Mouse (Mus musculus) cerebellum, adult 18-20 months (tissue): ENCODE results near the gene Ppp1r13l.
A peak's percentile ranks its signal among the peaks of the same experiment; 100 is the strongest.

ENCODE experiments used
- DNase-seq, 2 experiments: peaks; one replicate each; pipeline ENCODE4 v3.0.0; 2021

Gene Ppp1r13l

DNA sequence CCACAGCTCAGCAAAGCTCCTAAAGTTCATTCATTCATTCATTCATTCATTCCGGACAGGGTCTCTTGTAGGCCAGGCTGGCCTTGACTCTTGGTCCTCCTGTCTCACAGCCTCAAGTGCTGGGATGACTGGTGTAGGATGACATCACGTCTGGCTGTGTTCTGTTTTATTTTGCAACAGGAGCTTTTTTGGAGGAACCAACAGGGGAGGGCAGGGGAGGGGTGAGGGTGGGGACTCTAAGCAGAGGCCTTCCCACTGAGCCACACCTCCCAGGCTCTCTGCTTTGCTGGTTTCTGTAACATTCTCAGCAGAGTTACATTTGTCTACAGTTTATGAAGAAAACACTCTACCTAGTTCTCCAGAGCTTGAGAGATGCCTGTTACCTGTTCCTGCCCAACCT is 21.5 kb upstream of the Ppp1r13l start:
- DNase-seq = no peak

DNA sequence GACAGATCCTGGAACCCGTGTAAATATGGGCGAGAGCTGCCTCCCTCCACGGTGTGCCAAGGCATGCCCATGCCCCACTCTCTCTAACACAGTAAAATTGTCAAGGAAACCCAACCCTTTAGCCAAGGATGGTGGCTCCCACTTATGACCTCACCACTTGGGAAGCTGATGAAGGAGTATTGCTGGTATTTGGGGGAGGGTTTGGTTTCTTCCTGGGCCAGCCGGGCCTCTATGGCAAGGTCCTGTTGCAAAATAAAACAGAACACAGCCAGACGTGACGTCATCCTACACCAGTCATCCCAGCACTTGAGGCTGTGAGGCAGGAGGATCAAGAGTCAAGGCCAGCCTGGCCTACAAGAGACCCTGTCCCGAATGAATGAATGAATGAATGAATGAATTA is 21.0 kb upstream of the Ppp1r13l start:
- no peak for DNase-seq

DNA sequence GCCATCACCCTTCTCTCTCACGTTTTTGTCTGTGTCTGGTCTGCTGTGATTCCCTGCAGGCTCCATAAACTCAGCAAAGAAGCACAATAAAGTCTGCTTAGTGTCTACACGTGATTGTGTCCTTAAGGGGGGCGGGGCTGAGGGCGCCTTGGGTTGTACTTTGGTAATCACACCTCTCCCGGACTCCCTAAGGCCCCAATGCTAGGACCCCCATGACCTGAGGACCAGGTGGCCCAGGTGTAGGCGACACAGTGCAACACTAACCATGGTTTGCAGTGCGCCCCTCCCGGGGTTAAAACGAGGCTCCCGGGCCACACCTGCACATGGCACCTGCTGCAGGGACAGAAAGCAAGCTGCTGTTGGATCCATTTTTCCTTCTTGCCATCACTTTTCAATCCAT is 18.3 kb upstream of the Ppp1r13l start:
- DNase-seq = no peak

DNA sequence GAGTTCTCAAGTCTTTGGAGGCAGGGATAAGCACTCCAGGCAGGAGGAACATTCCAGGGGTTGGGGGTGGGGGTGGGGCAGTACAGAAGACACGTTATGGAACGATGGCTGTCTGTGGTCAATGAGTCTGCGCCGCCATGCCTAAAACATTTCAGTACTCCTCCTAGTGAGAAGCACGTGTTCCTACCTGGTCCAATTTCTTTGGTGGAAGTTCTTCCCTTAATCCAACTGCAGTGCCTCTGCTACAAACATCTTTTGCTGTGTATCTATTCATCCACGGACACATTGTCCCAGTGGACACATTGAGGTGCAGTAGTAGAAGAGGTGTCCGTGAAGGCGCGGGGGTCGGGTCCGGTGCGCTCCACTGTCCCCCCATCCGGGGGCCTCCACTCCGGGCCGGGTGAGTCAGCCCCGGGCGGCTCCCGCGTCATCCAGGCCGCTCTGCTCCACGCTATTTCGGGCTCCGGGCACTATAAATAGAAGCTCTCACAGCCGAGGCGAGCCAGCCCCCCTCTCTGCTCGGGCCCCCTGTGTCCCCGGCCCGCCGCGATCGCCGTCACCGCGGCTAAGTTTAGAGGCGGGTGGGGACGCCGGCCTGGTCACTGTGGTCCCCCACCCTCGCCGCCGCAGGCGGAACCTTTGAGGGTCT is 17.7 kb upstream of the Ppp1r13l start:
- DNase-seq = peak; percentile 67

DNA sequence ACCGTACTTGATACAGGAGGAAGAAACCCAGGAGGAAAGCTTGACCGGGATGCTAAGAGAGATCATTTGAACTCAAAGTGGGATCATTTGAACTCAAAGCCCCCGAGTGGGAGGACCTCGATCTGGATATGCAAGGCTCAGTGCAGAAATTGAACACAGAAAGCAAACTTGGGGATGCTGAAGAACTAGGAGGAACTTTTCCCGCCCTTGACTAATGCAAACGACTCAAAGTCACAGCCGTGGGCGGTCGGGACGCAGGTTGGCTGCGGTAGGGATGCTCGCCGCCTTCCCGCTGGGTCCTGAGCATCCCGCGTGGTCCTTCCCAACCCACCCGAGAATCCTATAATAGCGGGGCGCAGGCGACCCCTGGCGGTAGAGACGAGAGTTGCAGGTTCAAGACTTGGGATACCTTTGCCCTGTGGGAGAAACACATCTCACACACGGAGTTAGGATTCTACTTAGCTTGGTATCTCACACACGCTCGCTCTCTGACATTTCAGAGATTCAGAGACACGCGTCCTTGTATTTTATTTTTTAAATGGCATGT is 17.0 kb upstream of the Ppp1r13l start:
- DNase-seq = peak; percentile 90 to 96

DNA sequence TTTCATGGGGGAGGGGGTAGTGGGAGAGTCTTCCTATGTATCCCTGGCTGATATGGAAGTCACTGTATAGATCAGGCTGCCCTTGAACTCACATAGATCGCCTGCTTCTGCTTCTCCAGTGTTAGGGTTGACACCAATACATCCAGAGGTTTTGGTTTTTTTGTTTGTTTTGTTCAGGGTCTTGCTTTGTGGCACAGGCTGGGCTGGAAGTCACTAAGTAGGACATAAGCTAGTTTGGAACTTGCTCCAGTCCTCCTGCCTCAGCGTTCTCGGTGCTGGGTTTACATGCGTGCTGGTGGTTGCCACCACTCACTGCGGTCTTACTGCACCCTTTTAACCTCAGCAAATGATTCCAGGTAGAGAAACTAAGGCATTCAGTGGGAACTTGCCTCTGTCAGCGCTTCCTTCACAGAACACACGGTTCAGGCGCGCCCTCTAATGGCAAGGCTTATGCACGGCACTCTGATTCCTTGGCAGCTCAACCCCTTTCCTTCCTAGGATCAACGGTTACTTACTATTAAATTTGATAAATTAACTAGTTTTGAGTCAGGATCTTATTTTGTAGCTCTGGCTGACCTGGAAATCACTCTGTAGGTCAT is 16.2 kb upstream of the Ppp1r13l start:
- peak; percentile 76 to 80 for DNase-seq

DNA sequence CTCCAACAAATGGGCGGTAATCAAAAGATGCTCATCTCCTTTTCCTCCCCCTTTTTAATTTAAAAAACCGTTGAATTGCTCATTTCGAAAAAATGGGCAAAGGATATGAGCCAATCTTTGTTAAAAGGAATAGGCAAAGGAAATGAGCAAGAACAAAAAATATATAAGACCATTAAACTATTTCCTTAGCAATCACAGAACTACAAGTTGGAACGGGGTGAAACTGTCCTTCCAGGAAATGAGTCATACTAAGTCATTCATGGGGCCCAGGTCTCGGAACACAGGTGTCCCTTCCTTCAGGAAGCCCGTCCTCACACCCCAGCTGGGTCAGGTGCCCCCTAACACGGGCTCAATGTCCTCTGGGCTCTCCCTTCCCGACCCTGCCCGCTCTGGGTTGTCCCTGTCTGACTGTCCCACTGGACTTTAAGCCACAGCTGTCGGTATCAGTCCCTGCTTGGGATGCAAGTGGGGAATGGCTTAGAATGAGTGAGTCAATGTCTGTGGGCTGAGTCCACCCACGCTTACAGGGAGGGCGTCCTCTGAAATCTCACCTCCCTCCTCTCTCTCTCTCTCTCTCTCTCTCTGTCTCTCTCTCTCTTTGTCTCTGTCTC is 15.2 kb upstream of the Ppp1r13l start, which contains the start of gene Ercc1:
TSS of gene Ercc1 (plus strand) at position 542 of the 611 bp plus-strand sequence.
- DNase-seq = peak in 1 of 2 experiments; percentile 48

DNA sequence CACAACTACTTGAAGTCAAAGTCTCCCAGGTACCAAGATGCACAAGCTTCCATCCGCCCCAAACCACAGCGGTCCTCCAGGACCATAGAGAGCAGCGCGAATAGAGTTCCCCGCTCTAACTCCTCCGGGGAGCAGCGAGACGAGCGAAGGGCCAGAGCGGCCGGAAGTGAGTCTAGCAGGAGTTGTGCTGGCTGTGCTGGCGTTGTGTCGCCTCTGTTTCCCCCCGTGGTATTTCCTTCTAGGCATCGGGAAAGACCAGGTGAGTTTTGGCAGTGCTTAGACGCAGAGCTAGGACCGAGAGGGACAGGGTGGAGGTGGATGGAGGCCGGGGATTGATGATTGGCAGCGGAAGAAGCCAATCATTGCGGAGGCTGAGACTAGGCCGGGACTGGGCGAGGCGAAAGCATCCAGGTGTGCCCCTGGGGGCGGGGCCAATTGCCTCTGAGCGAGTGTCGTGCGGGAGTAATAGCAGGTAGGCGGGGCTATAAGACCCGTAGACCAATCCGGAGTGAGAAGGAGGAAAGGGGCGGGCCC is 14.5 kb upstream of the Ppp1r13l start:
- peak; percentile 98 to 99 for DNase-seq

DNA sequence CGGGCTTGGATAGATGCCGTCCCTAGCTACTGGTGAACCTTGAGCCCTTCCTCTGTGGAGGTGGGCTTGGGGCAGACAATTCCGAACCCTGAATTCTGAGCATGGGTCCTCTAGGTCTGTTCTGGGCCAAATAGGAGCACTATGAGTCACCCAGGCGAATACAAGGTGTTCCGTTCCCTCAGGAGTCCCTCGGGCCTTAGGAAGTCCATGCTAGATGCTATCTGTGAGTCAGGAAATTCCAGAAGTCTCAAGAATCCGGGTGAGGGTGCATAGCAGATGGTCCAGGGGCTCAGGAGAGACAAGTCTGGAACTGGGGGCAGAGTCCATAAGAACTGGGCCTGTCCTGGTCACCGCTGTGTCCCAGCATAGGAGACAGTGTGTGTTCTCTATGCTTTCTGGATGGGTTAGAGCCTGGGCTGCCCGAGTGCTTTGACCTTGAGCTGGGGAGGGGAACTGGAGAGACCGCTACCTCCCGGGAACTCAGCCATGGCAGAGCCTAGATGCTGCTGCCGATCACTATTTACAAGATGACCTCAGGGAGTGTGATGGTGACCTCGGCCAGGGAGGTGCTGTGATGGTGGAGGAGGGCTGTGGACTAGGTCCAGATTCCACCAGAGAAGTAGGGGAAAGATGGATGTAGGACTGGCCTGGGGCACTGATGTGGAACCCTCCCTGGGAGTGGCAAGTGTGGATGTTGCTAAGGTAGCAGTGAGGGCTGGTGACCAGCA is 10.2 kb upstream of the Ppp1r13l start:
- DNase-seq = no peak

DNA sequence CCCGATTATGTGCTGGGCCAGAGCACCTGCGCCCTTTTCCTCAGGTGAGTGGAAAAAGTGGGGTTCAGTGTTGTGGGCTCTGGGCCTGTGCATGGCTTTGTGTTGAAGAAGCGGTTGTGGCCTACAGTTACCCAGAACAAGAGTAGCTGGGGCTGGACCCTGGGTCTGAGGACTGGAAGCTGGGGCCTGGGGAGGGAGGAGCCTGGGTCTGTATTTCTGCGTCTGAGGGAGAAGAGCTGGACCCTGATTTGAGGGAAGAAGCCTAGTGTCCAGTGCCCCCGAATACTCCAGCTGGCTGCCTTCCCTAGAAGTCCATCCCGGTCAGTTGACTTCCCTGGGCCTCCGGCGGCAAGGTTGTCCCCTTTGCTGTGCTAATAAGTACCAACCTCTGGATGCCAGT is 9.3 kb upstream of the Ppp1r13l start:
- no peak for DNase-seq

DNA sequence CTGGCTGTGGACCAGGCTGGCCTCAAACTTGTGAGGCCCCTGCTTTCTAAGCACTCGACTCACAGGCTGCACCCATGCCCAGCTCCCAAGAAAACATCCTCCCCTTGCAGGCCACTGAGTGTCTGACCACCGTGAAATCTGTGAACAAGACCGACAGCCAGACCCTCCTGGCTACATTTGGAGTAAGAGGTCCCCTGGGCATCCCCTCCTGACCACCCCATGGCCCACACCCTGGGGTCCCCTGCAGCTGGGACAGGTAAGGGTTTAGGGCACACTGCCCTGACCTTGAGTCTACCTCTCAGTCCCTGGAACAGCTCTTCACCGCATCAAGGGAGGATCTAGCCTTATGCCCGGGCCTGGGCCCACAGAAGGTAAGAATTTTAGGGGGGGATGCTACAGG is 4.6 kb upstream of the Ppp1r13l start:
- no peak for DNase-seq

DNA sequence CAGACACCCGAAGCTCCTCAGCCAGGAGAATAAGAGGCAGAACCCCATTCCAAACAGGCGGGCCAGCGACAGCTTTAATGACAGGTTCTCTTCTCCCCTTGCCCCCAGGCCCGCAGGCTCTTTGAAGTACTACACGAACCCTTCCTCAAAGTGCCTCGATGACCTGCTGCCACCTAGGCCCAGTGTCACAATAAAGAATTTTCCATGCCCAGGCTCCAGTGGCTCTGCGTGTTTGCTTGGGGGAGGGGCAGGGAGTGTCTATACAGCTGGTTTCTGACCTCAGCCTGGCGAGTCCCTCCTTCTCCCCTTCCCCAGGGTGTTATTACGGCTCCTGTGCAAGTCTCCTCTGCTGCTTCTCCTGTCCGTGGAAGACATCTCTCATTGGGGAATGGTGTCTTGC is 3.2 kb upstream of the Ppp1r13l start:
- DNase-seq = no peak

DNA sequence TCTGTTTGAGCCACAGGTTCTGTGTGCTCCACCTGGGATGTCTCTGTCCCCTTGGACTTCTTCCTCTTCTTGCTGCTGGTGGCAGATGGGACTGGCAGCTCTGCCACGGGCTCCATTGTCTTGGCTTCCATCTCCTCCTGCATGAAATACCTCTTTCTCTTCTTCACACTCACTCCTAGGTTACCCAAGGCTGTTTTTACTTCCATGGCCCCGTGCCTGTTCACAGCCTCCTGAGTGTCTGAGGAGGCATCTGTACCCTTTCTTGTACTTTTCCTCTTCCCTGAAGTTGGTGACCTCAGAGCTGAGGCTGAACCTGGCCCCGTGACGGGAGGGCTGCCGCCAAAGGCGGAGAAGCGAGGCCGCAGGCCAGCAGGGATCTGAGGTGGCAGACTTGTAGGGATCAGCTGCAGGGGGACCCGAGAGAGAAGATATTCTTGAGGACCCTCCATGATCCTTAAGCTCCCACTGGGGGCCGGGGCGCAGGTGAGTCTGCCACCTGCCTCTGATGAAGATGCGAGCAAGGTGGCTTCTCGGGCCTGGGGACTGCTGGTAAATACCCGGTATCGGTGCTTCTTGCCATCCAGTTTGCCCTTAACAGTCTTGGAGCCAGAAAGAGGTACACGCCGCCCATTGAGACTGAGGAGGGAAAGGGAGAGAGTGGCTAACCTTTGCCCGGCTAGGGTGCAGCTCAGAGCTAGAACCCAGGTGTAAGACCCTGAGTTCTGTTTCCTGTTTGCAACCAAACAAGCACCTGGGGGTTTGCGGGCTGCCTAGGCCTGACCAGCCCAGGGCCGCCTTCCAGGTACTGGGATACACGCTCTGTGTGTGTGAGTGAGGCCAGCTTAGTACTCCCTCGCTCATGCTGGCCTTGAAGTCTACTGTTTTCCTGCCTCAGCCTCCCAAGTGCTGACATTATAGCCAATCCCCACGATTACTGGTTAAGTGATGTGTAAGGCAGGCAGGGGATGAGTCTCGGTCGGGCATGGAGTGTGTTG is 1.9 kb upstream of the Ppp1r13l start:
- peak in 1 of 2 experiments; percentile 30 for DNase-seq

DNA sequence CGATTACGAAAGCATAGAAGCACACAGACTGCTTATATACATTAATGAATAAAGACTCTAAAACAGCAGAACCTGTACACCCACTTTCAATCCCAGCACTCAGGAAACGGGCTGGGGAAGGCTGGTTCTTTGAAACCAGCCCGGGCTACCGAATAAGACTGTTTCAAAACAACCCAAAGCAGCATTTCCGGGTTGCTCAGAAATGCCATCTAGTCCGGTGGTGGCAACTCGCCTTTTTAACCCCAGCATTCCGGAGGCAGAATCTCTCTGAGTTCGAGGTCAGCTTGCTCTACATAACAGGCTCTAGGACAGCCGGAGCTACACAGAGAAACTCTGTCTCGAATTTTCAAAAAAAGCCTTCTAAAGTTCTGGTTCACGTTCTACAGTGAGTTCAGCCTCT is 915 bp upstream of the Ppp1r13l start:
- DNase-seq = no peak

DNA sequence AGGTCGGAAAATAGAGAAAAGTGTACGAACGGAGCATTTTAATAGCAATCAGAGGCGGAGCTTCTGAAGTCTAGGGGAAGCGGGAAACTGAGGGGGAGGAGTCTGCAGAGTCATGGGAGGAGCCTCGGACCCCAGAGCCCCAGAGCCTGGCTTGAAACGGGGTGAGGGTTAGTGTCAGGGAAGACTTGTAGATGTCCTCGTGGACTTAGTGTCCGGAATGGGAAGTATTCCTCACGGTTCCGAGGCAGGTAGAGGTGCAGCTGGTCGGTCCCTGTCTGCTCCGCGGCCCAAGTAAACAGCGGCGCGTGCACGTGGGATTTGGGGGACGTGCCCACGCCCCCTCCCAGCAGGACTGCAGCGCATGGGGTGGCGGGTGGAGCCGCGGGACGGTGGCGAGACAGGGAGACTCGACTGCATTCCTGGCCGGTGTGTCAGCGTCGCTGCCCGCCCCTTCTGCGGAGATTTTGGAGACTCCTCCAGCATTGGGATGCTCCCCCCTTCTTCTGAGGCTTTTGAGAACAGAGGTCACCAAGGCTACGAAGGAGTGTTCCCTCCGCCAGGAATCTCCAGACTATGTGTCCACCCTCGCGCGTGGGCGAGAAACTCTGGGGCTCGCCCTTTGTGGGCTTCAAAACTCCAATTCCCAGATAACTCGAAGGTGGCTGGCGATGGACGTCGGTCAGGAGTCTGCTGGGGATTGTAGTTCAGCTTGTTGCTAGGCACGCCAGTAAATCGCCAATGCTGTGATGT is 518 bp downstream of the Ppp1r13l start:
- DNase-seq = peak; percentile 71 to 78

DNA sequence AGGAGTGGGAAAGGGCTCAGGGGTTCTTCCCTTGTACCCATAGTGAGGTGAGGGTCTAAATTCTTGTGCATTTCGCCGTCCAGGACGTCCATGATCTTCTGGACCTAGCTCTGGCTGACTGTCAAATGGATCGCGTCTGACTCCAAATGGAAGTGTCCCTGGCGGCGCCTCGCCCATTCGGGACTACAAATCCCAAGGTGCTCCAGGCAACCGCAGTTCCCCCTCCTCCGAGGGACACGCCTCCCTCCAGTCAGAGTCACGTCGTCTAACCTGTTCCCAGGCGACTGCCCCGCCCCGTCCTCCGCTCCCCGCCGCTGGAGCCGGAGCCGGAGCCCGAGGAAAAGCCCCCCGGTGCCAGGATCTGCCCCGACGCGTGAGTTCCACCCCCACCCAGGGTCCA is 1.4 kb downstream of the Ppp1r13l start:
- DNase-seq = peak; percentile 90 to 97

DNA sequence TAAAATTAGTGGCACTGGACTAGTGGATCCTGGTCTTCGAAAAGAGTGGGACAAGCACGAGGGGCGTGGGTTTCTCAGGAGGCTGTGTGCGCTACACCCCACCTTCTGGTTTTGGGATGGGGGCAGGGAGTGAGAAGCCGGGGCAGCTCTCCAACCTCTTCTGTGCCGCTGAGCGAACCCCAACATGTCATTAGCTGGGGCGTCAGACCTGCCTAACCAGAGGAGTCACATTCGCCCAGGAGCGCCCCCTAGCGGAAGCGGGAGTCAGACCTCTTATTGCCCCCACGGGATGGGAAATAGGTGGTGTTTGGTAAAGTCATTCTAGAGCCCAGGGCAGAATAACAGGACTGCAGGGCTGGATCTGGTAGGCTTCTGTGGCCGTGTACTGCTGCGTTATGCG is 2.2 kb downstream of the Ppp1r13l start:
- DNase-seq = peak; percentile 58 to 73

DNA sequence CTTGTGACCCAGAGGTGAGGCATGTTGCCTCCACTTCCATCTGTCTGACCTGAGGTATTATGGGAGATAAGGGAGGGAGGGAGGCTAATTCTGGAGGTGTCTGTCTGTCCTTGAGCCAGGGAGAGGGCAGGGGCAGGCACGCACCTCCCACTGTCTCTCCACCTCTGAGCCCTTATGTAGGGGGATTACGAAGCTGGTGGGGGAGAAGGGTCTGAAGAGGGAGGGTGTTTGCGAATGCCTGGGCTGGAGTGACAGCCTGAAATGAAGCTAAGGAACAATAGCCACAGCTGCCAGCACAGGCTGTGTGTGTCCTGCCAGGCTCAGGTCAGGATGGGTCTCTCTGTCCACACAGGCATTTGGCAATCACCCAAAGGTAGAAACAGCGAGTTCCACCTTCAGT is 2.7 kb downstream of the Ppp1r13l start:
- peak in 1 of 2 experiments; percentile 25 for DNase-seq

DNA sequence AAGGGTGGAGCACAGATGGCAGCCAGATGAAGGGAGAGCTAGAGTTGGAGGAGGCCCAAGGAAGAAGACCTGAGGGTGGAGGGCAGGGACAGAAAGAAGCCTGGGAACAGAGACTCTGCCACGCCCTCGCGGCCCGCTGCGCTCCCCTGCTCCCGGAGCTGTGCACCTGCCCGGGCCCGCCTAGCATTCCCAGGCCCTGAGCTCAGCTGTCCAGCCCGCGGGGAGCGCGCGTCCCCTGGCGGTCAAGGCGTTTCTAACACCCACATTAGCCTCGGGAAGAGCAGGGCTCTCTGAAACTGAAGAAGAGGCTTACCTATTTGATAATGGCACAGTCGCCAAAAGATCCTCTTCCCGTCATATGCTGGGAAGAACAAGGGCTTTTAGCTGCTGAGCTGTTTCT is 4.3 kb downstream of the Ppp1r13l start:
- peak; percentile 77 to 83 for DNase-seq

DNA sequence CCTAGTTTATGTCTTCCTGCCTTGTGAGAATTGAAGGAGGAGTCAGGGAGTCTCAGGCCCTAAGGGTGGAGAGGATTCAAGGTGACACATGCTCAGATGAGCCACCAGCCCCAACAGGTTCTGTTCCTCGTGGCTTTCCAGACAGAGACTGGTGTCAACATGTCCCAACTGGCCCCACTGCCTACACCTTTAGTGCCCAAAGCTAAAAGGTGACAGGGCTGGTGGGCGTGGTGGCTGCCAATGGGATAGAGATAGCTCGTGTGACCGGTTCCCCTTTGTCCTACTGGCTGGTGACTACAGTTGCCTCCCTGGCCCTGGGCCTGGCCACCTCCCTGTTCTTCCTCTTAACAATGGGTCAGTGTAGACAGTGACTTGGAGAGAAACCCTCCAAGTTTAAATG is 5.8 kb downstream of the Ppp1r13l start:
- no peak for DNase-seq

DNA sequence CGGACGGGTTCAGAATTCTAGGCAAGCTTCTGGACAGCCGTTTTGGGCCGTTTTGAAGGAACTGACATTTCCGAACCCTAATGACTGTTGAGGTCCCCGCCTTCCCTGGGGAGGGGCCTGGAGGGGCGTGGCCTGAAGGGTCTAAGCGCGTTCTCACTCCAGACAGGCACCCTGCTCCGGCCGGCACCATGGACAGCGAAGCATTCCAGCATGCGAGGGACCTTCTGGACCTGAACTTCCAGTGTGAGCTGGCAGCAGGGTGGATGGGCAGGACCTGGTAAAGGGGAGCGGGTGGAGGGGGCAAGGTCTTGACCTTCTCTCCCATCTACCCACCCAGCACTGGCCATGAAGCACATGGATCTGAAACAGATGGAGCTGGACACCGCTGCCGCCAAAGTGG is 8.8 kb downstream of the Ppp1r13l start:
- DNase-seq = no peak
